Mouse (Mus musculus) ES-Bruce4 (cell line): ENCODE measurements around the gene Rrn3. TPM values are rescaled to one million over a fixed set of nuclear protein-coding genes. Genes with fewer than 3 reads are reported as not detected.
A peak's percentile ranks its signal among the peaks of the same experiment; 100 is the strongest.
"Not testable (repeated sequence)": the region's sequence is repeated elsewhere in the genome, so short reads cannot be mapped to it uniquely, and the experiment has no call there.

Experiments
- H3K27ac ChIP-seq: 2 replicates; pipeline ENCODE4 v1.5.1; 2012; ENCODE audit warnings: low read length, inconsistent platforms; ENCODE audit not compliant: insufficient read depth
- H3K27me3 ChIP-seq: 2 replicates; pipeline ENCODE4 v1.6.1; 2012; ENCODE audit warnings: mild to moderate bottlenecking, low read length, inconsistent platforms; ENCODE audit not compliant: control insufficient read depth, poor library complexity, insufficient read depth, severe bottlenecking
- H3K36me3 ChIP-seq: 2 replicates; pipeline ENCODE4 v1.6.1; 2012; ENCODE audit warnings: inconsistent platforms, mild to moderate bottlenecking, low read length, moderate library complexity; ENCODE audit not compliant: control insufficient read depth, poor library complexity, insufficient read depth, severe bottlenecking
- H3K4me1 ChIP-seq: one replicate; pipeline ENCODE4 v1.8.1; 2011; ENCODE audit warnings: low read length; ENCODE audit not compliant: control insufficient read depth, insufficient read depth
- H3K4me3 ChIP-seq: 2 replicates; pipeline ENCODE4 v1.5.1; 2011; ENCODE audit warnings: low read depth, mild to moderate bottlenecking, low read length
- H3K9ac ChIP-seq: 2 replicates; pipeline ENCODE4 v1.6.1; 2012; ENCODE audit warnings: low read depth, mild to moderate bottlenecking, inconsistent platforms; ENCODE audit not compliant: poor library complexity, severe bottlenecking
- H3K9me3 ChIP-seq: replicated peaks from 2 replicates; pipeline ENCODE4 v1.6.1; 2012; ENCODE audit warnings: mild to moderate bottlenecking, low read length, inconsistent platforms; ENCODE audit not compliant: control insufficient read depth, poor library complexity, insufficient read depth, severe bottlenecking
- CTCF ChIP-seq: IDR thresholded peaks from one replicate; pipeline ENCODE4 v1.8.1; 2011; ENCODE audit warnings: low read depth, low read length
- EP300 ChIP-seq: IDR thresholded peaks from 2 replicates; pipeline ENCODE4 v1.6.1; 2011; ENCODE audit warnings: low read depth, low read length; ENCODE audit not compliant: insufficient read depth
- POLR2A ChIP-seq: IDR thresholded peaks from one replicate; pipeline ENCODE4 v1.8.1; 2011; ENCODE audit warnings: low read length; ENCODE audit not compliant: insufficient read depth
- polyA plus RNA-seq: library from polyadenylated mRNA; stranded (reverse); fragments of >200 nt; gene quantifications from 2 replicates; pipeline ENCODE4 v1.2.4, GENCODE M21; 2011; ENCODE audit warnings: low read depth; ENCODE audit not compliant: missing spikeins, insufficient read depth, insufficient read length

The Rrn3 gene
- polyA plus RNA-seq, 1 experiment = 134 TPM

- peaks cover 21% of the 10 kb centered on the region for H3K9me3 ChIP-seq
- peak overlapping the region; percentile 92 for H3K9ac ChIP-seq
- peak overlapping the region; percentile 57 for H3K4me3 ChIP-seq
- H3K36me3 ChIP-seq = peaks cover 38% of the 10 kb centered on the region
- no peak overlapping the region for H3K27ac ChIP-seq
- no peaks in the 10 kb centered on the region for H3K27me3 ChIP-seq
- no peaks in the 10 kb centered on the region for H3K4me1 ChIP-seq
- TF ChIP-seq CTCF (no peak), POLR2A (no peak), EP300 (no peak)
Measured at GRCm38 (mm10) chr16:13781216-13781615, 708 bp downstream of the Rrn3 start.

GRCm38 (mm10) chr16:13785932-13786331, 5.4 kb downstream of the Rrn3 start:
- no peak for TF ChIP-seq POLR2A
- no peak for TF ChIP-seq EP300
- no peak for TF ChIP-seq CTCF
- no peaks in the 10 kb centered on the region for H3K9me3 ChIP-seq
- H3K4me1 ChIP-seq = peaks cover 1% of the 10 kb centered on the region
- H3K27ac ChIP-seq = peak overlapping the region; percentile 87
- H3K27me3 ChIP-seq = no peaks in the 10 kb centered on the region
- no peak overlapping the region for H3K9ac ChIP-seq
- peaks cover 70% of the 10 kb centered on the region for H3K36me3 ChIP-seq
- no peak overlapping the region for H3K4me3 ChIP-seq

GRCm38 (mm10) chr16:13793441-13793840, 12.9 kb downstream of the Rrn3 start:
- H3K4me3 ChIP-seq, H3K9me3 ChIP-seq, H3K27me3 ChIP-seq, H3K27ac ChIP-seq, H3K4me1 ChIP-seq, H3K9ac ChIP-seq: not testable (repeated sequence)
- peaks cover 85% of the 10 kb centered on the region for H3K36me3 ChIP-seq

- no peak overlapping the region for H3K27ac ChIP-seq
- H3K4me3 ChIP-seq = no peak overlapping the region
- H3K27me3 ChIP-seq = no peaks in the 10 kb centered on the region
- H3K9ac ChIP-seq = no peak overlapping the region
- TF ChIP-seq POLR2A = no peak
- TF ChIP-seq CTCF = no peak
- no peak for TF ChIP-seq EP300
- peaks cover 83% of the 10 kb centered on the region for H3K36me3 ChIP-seq
- no peaks in the 10 kb centered on the region for H3K4me1 ChIP-seq
- H3K9me3 ChIP-seq = no peaks in the 10 kb centered on the region
Measured at GRCm38 (mm10) chr16:13796746-13797175, 16.3 kb downstream of the Rrn3 start.

GRCm38 (mm10) chr16:13801231-13801630, 20.7 kb downstream of the Rrn3 start:
- no peaks in the 10 kb centered on the region for H3K4me1 ChIP-seq
- no peak for TF ChIP-seq CTCF
- H3K27me3 ChIP-seq = no peaks in the 10 kb centered on the region
- H3K4me3 ChIP-seq = no peak overlapping the region
- H3K9me3 ChIP-seq = no peaks in the 10 kb centered on the region
- H3K9ac ChIP-seq = no peak overlapping the region
- peaks cover 75% of the 10 kb centered on the region for H3K36me3 ChIP-seq
- no peak overlapping the region for H3K27ac ChIP-seq

- Histone ChIP-seq H3K27me3 (no peaks in the 10 kb centered on the region), H3K9ac (no peak overlapping the region), H3K4me3 (no peak overlapping the region), H3K36me3 (peaks cover 77% of the 10 kb centered on the region), H3K27ac (no peak overlapping the region), H3K4me1 (no peaks in the 10 kb centered on the region), H3K9me3 (no peaks in the 10 kb centered on the region)
- TF ChIP-seq CTCF = peak; percentile 42
- no peak for TF ChIP-seq EP300
- TF ChIP-seq POLR2A = no peak
Measured at GRCm38 (mm10) chr16:13804666-13805065, 24.2 kb downstream of the Rrn3 start.

- Histone ChIP-seq H3K4me3 (no peak overlapping the region), H3K36me3 (peaks cover 77% of the 10 kb centered on the region), H3K9ac (no peak overlapping the region), H3K27ac (no peak overlapping the region), H3K27me3 (no peaks in the 10 kb centered on the region), H3K9me3 (no peaks in the 10 kb centered on the region), H3K4me1 (no peaks in the 10 kb centered on the region)
- no peak for TF ChIP-seq EP300
Measured at GRCm38 (mm10) chr16:13807616-13808015, 27.1 kb downstream of the Rrn3 start.
